Mouse (Mus musculus): Measurements from ENCODE around the gene Slc7a1. TPM values are rescaled to one million over a fixed set of nuclear protein-coding genes. Genes with fewer than 3 reads are reported as not detected.
A peak's percentile ranks its signal among the peaks of the same experiment; 100 is the strongest.

The Slc7a1 gene
- polyA plus RNA-seq, 1 experiment from 2014 or later: 12.9 TPM

GRCm38 (mm10) chr5:148302968-148303367 lies 96.7 kb downstream of the Slc7a1 start:
- no peak overlapping the region for H3K4me2 ChIP-seq (ENCODE audit: low read depth, low read length)
- H3K4me1 ChIP-seq (replicated peaks; ENCODE audit: control insufficient read depth, insufficient read depth, low read length): no peaks in the 10 kb centered on the region
- H3K9me3 ChIP-seq (ENCODE audit: control insufficient read depth, low read length): no peaks in the 10 kb centered on the region
- WGBS: 72% methylated on average over 11 of the region's 11 CpGs
- no peaks in the 10 kb centered on the region for H3K27me3 ChIP-seq (ENCODE audit: control insufficient read depth, insufficient read depth, low read depth, low read length)
- 0 out of 2 replicates have a peak overlapping the region, but pooled peaks have one; percentile 6 for H3K9ac ChIP-seq (ENCODE audit: low read length)
- H3K27ac ChIP-seq (ENCODE audit: low read length): no peak overlapping the region
- no peaks in the 10 kb centered on the region for H3K36me3 ChIP-seq (ENCODE audit: control insufficient read depth, insufficient read depth, low read length)
- H3K4me3 ChIP-seq (ENCODE audit: low read length): peak overlapping the region; percentile 30
- ATAC-seq (ENCODE audit: low read depth): no peak

- no peaks in the 10 kb centered on the region for H3K4me1 ChIP-seq (replicated peaks; ENCODE audit: control insufficient read depth, insufficient read depth, low read length)
- H3K9ac ChIP-seq (ENCODE audit: low read length): no peak overlapping the region
- H3K9me3 ChIP-seq (ENCODE audit: control insufficient read depth, low read length): no peaks in the 10 kb centered on the region
- no peak for ATAC-seq (ENCODE audit: low read depth)
- no peaks in the 10 kb centered on the region for H3K36me3 ChIP-seq (ENCODE audit: control insufficient read depth, insufficient read depth, low read length)
- no peak overlapping the region for H3K4me3 ChIP-seq (ENCODE audit: low read length)
- H3K4me2 ChIP-seq (ENCODE audit: low read depth, low read length): no peak overlapping the region
- no peak overlapping the region for H3K27ac ChIP-seq (ENCODE audit: low read length)
- H3K27me3 ChIP-seq (ENCODE audit: control insufficient read depth, insufficient read depth, low read depth, low read length): no peaks in the 10 kb centered on the region
- 79% methylated on average over 7 of the region's 7 CpGs for WGBS
Measured at GRCm38 (mm10) chr5:148293346-148293745, 106.4 kb downstream of the Slc7a1 start.

- Histone ChIP-seq H3K9ac (ENCODE audit: low read length) (no peak overlapping the region), H3K27ac (ENCODE audit: low read length) (no peak overlapping the region), H3K9me3 (ENCODE audit: control insufficient read depth, low read length) (no peaks in the 10 kb centered on the region), H3K4me1 (replicated peaks; ENCODE audit: control insufficient read depth, insufficient read depth, low read length) (no peaks in the 10 kb centered on the region), H3K4me3 (ENCODE audit: low read length) (no peak overlapping the region), H3K27me3 (ENCODE audit: control insufficient read depth, insufficient read depth, low read depth, low read length) (no peaks in the 10 kb centered on the region), H3K36me3 (ENCODE audit: control insufficient read depth, insufficient read depth, low read length) (no peaks in the 10 kb centered on the region), H3K4me2 (ENCODE audit: low read depth, low read length) (no peak overlapping the region)
- 71% methylated on average over 7 of the region's 7 CpGs for WGBS
- ATAC-seq (ENCODE audit: low read depth): no peak
Measured at GRCm38 (mm10) chr5:148292862-148293261, 106.8 kb downstream of the Slc7a1 start.

GRCm38 (mm10) chr5:148289951-148290350 lies 109.8 kb downstream of the Slc7a1 start:
- WGBS: 67% methylated on average over 7 of the region's 7 CpGs
- Histone ChIP-seq H3K4me3 (ENCODE audit: low read length) (no peak overlapping the region), H3K4me1 (replicated peaks; ENCODE audit: control insufficient read depth, insufficient read depth, low read length) (no peaks in the 10 kb centered on the region), H3K27ac (ENCODE audit: low read length) (no peak overlapping the region), H3K27me3 (ENCODE audit: control insufficient read depth, insufficient read depth, low read depth, low read length) (no peaks in the 10 kb centered on the region), H3K9me3 (ENCODE audit: control insufficient read depth, low read length) (no peaks in the 10 kb centered on the region), H3K9ac (ENCODE audit: low read length) (no peak overlapping the region), H3K4me2 (ENCODE audit: low read depth, low read length) (no peak overlapping the region), H3K36me3 (ENCODE audit: control insufficient read depth, insufficient read depth, low read length) (no peaks in the 10 kb centered on the region)
- no peak for ATAC-seq (ENCODE audit: low read depth)

- no peak overlapping the region for H3K4me2 ChIP-seq (ENCODE audit: low read depth, low read length)
- no peaks in the 10 kb centered on the region for H3K9me3 ChIP-seq (ENCODE audit: control insufficient read depth, low read length)
- H3K27me3 ChIP-seq (ENCODE audit: control insufficient read depth, insufficient read depth, low read depth, low read length): no peaks in the 10 kb centered on the region
- H3K36me3 ChIP-seq (ENCODE audit: control insufficient read depth, insufficient read depth, low read length): no peaks in the 10 kb centered on the region
- no peak for ATAC-seq (ENCODE audit: low read depth)
- WGBS: 63% methylated on average over 18 of the region's 18 CpGs
- no peak overlapping the region for H3K27ac ChIP-seq (ENCODE audit: low read length)
- no peak overlapping the region for H3K4me3 ChIP-seq (ENCODE audit: low read length)
- H3K4me1 ChIP-seq (replicated peaks; ENCODE audit: control insufficient read depth, insufficient read depth, low read length): no peaks in the 10 kb centered on the region
- no peak overlapping the region for H3K9ac ChIP-seq (ENCODE audit: low read length)
Measured at GRCm38 (mm10) chr5:148288804-148289203, 110.9 kb downstream of the Slc7a1 start.

GRCm38 (mm10) chr5:148287529-148287928 lies 112.2 kb downstream of the Slc7a1 start:
- H3K36me3 ChIP-seq (ENCODE audit: control insufficient read depth, insufficient read depth, low read length): no peaks in the 10 kb centered on the region
- no peak for ATAC-seq (ENCODE audit: low read depth)
- WGBS: 90% methylated on average over 5 of the region's 5 CpGs

GRCm38 (mm10) chr5:148283584-148283983 lies 116.1 kb downstream of the Slc7a1 start:
- Histone ChIP-seq H3K4me1 (replicated peaks; ENCODE audit: control insufficient read depth, insufficient read depth, low read length) (no peaks in the 10 kb centered on the region), H3K9me3 (ENCODE audit: control insufficient read depth, low read length) (no peaks in the 10 kb centered on the region), H3K27ac (ENCODE audit: low read length) (no peak overlapping the region), H3K4me3 (ENCODE audit: low read length) (no peak overlapping the region), H3K36me3 (ENCODE audit: control insufficient read depth, insufficient read depth, low read length) (no peaks in the 10 kb centered on the region), H3K9ac (ENCODE audit: low read length) (no peak overlapping the region), H3K27me3 (ENCODE audit: control insufficient read depth, insufficient read depth, low read depth, low read length) (no peaks in the 10 kb centered on the region), H3K4me2 (ENCODE audit: low read depth, low read length) (no peak overlapping the region)
- 77% methylated on average over 3 of the region's 3 CpGs for WGBS
- no peak for ATAC-seq (ENCODE audit: low read depth)

More at GRCm38 (mm10) chr5:148287529-148287928, 112.2 kb downstream of the Slc7a1 start:
- no peak overlapping the region for H3K4me3 ChIP-seq (ENCODE audit: low read length)
- no peaks in the 10 kb centered on the region for H3K27me3 ChIP-seq (ENCODE audit: control insufficient read depth, insufficient read depth, low read depth, low read length)
- no peaks in the 10 kb centered on the region for H3K9me3 ChIP-seq (ENCODE audit: control insufficient read depth, low read length)
- no peak overlapping the region for H3K4me2 ChIP-seq (ENCODE audit: low read depth, low read length)
- H3K4me1 ChIP-seq (replicated peaks; ENCODE audit: control insufficient read depth, insufficient read depth, low read length): no peaks in the 10 kb centered on the region
- H3K27ac ChIP-seq (ENCODE audit: low read length): no peak overlapping the region
- no peak overlapping the region for H3K9ac ChIP-seq (ENCODE audit: low read length)

- ATAC-seq (ENCODE audit: low read depth): no peak
- Histone ChIP-seq H3K9me3 (ENCODE audit: control insufficient read depth, low read length) (no peaks in the 10 kb centered on the region), H3K36me3 (ENCODE audit: control insufficient read depth, insufficient read depth, low read length) (no peaks in the 10 kb centered on the region), H3K27ac (ENCODE audit: low read length) (no peak overlapping the region), H3K4me1 (replicated peaks; ENCODE audit: control insufficient read depth, insufficient read depth, low read length) (no peaks in the 10 kb centered on the region), H3K27me3 (ENCODE audit: control insufficient read depth, insufficient read depth, low read depth, low read length) (no peaks in the 10 kb centered on the region), H3K4me2 (ENCODE audit: low read depth, low read length) (no peak overlapping the region), H3K4me3 (ENCODE audit: low read length) (no peak overlapping the region), H3K9ac (ENCODE audit: low read length) (no peak overlapping the region)
- WGBS: 62% methylated on average over 2 of the region's 2 CpGs
Measured at GRCm38 (mm10) chr5:148283177-148283576, 116.5 kb downstream of the Slc7a1 start.

GRCm38 (mm10) chr5:148282631-148283030 lies 117.1 kb downstream of the Slc7a1 start:
- H3K36me3 ChIP-seq (ENCODE audit: control insufficient read depth, insufficient read depth, low read length): no peaks in the 10 kb centered on the region
- no peaks in the 10 kb centered on the region for H3K27me3 ChIP-seq (ENCODE audit: control insufficient read depth, insufficient read depth, low read depth, low read length)
- WGBS: 92% methylated on average over 5 of the region's 5 CpGs

GRCm38 (mm10) chr5:148282093-148282492 lies 117.6 kb downstream of the Slc7a1 start:
- H3K27ac ChIP-seq (ENCODE audit: low read length): no peak overlapping the region
- ATAC-seq (ENCODE audit: low read depth): no peak
- no peak overlapping the region for H3K9ac ChIP-seq (ENCODE audit: low read length)
- no peaks in the 10 kb centered on the region for H3K9me3 ChIP-seq (ENCODE audit: control insufficient read depth, low read length)
- no peak overlapping the region for H3K4me2 ChIP-seq (ENCODE audit: low read depth, low read length)
- H3K36me3 ChIP-seq (ENCODE audit: control insufficient read depth, insufficient read depth, low read length): no peaks in the 10 kb centered on the region
- H3K4me1 ChIP-seq (replicated peaks; ENCODE audit: control insufficient read depth, insufficient read depth, low read length): no peaks in the 10 kb centered on the region
- H3K4me3 ChIP-seq (ENCODE audit: low read length): no peak overlapping the region
- H3K27me3 ChIP-seq (ENCODE audit: control insufficient read depth, insufficient read depth, low read depth, low read length): no peaks in the 10 kb centered on the region
- WGBS: 80% methylated on average over 6 of the region's 6 CpGs

More at GRCm38 (mm10) chr5:148282631-148283030, 117.1 kb downstream of the Slc7a1 start:
- Histone ChIP-seq H3K4me1 (replicated peaks; ENCODE audit: control insufficient read depth, insufficient read depth, low read length) (no peaks in the 10 kb centered on the region), H3K9me3 (ENCODE audit: control insufficient read depth, low read length) (no peaks in the 10 kb centered on the region), H3K4me3 (ENCODE audit: low read length) (no peak overlapping the region), H3K4me2 (ENCODE audit: low read depth, low read length) (no peak overlapping the region), H3K27ac (ENCODE audit: low read length) (no peak overlapping the region), H3K9ac (ENCODE audit: low read length) (no peak overlapping the region)
- ATAC-seq (ENCODE audit: low read depth): no peak

All from lung, embryonic 16.5 days (tissue).